Mouse (Mus musculus): Measurements from ENCODE around the gene Dio1. TPM values are rescaled to one million over a fixed set of nuclear protein-coding genes. Genes with fewer than 3 reads are reported as not detected.
A peak's percentile ranks its signal among the peaks of the same experiment; 100 is the strongest.

The Dio1 gene
- polyA plus RNA-seq, 1 experiment: 0.40 TPM

- 89% methylated on average over 8 of the region's 8 CpGs for WGBS
- TF ChIP-seq CTCF (IDR thresholded peaks at IDR 0.05; ENCODE audit: insufficient read depth, low read length) (no peak), POLR2A (IDR thresholded peaks at IDR 0.05; ENCODE audit: borderline replicate concordance, extremely low read depth, low read depth, low read length) (no peak)
- Histone ChIP-seq H3K4me1 (ENCODE audit: control insufficient read depth, insufficient read depth, low read length) (no peaks in the 10 kb centered on the region), H3K4me3 (replicated peaks; ENCODE audit: extremely low read depth, low read depth, low read length) (no peak overlapping the region)
- no peak for DNase-seq
Measured at GRCm38 (mm10) chr4:107286386-107286785, 20.6 kb downstream of the Dio1 start.

- no peak for DNase-seq
- 61% methylated on average over 3 of the region's 3 CpGs for WGBS
- TF ChIP-seq POLR2A (IDR thresholded peaks at IDR 0.05; ENCODE audit: borderline replicate concordance, extremely low read depth, low read depth, low read length) (no peak), CTCF (IDR thresholded peaks at IDR 0.05; ENCODE audit: insufficient read depth, low read length) (no peak)
Measured at GRCm38 (mm10) chr4:107285446-107286200, 21.3 kb downstream of the Dio1 start.

GRCm38 (mm10) chr4:107280843-107281475, 26.0 kb downstream of the Dio1 start:
- H3K4me1 ChIP-seq (ENCODE audit: control insufficient read depth, insufficient read depth, low read length): no peaks in the 10 kb centered on the region
- DNase-seq: no peak
- no peak overlapping the region for H3K4me3 ChIP-seq (replicated peaks; ENCODE audit: extremely low read depth, low read depth, low read length)
- 87% methylated on average over 7 of the region's 7 CpGs for WGBS
- no peak for TF ChIP-seq POLR2A (IDR thresholded peaks at IDR 0.05; ENCODE audit: borderline replicate concordance, extremely low read depth, low read depth, low read length)
- no peak for TF ChIP-seq CTCF (IDR thresholded peaks at IDR 0.05; ENCODE audit: insufficient read depth, low read length)

More at GRCm38 (mm10) chr4:107285446-107286200, 21.3 kb downstream of the Dio1 start:
- Histone ChIP-seq H3K4me3 (replicated peaks; ENCODE audit: extremely low read depth, low read depth, low read length) (no peak overlapping the region), H3K4me1 (ENCODE audit: control insufficient read depth, insufficient read depth, low read length) (no peaks in the 10 kb centered on the region)

GRCm38 (mm10) chr4:107278188-107278707, 28.7 kb downstream of the Dio1 start:
- Histone ChIP-seq H3K4me3 (replicated peaks; ENCODE audit: extremely low read depth, low read depth, low read length) (no peak overlapping the region), H3K4me1 (ENCODE audit: control insufficient read depth, insufficient read depth, low read length) (no peaks in the 10 kb centered on the region)
- no peak for TF ChIP-seq CTCF (IDR thresholded peaks at IDR 0.05; ENCODE audit: insufficient read depth, low read length)
- TF ChIP-seq POLR2A (IDR thresholded peaks at IDR 0.05; ENCODE audit: borderline replicate concordance, extremely low read depth, low read depth, low read length): no peak
- WGBS: 45% methylated on average over 8 of the region's 8 CpGs
- DNase-seq: no peak

- no peaks in the 10 kb centered on the region for H3K4me1 ChIP-seq (ENCODE audit: control insufficient read depth, insufficient read depth, low read length)
- 70% methylated on average over 5 of the region's 5 CpGs for WGBS
- TF ChIP-seq POLR2A (IDR thresholded peaks at IDR 0.05; ENCODE audit: borderline replicate concordance, extremely low read depth, low read depth, low read length) (no peak), CTCF (IDR thresholded peaks at IDR 0.05; ENCODE audit: insufficient read depth, low read length) (no peak)
- no peak for DNase-seq
- H3K4me3 ChIP-seq (replicated peaks; ENCODE audit: extremely low read depth, low read depth, low read length): no peak overlapping the region
Measured at GRCm38 (mm10) chr4:107274511-107274910, 32.5 kb downstream of the Dio1 start.

GRCm38 (mm10) chr4:107273683-107274082, 33.3 kb downstream of the Dio1 start:
- no peaks in the 10 kb centered on the region for H3K4me1 ChIP-seq (ENCODE audit: control insufficient read depth, insufficient read depth, low read length)
- DNase-seq: no peak
- no peak for TF ChIP-seq CTCF (IDR thresholded peaks at IDR 0.05; ENCODE audit: insufficient read depth, low read length)
- TF ChIP-seq POLR2A (IDR thresholded peaks at IDR 0.05; ENCODE audit: borderline replicate concordance, extremely low read depth, low read depth, low read length): no peak
- no peak overlapping the region for H3K4me3 ChIP-seq (replicated peaks; ENCODE audit: extremely low read depth, low read depth, low read length)
- WGBS: 73% methylated on average over 4 of the region's 4 CpGs

- Histone ChIP-seq H3K4me1 (ENCODE audit: control insufficient read depth, insufficient read depth, low read length) (no peaks in the 10 kb centered on the region), H3K4me3 (replicated peaks; ENCODE audit: extremely low read depth, low read depth, low read length) (no peak overlapping the region)
- no peak for TF ChIP-seq POLR2A (IDR thresholded peaks at IDR 0.05; ENCODE audit: borderline replicate concordance, extremely low read depth, low read depth, low read length)
- no peak for TF ChIP-seq CTCF (IDR thresholded peaks at IDR 0.05; ENCODE audit: insufficient read depth, low read length)
- no peak for DNase-seq
- WGBS: 39% methylated on average over 4 of the region's 4 CpGs
Measured at GRCm38 (mm10) chr4:107260001-107260400, 47.0 kb downstream of the Dio1 start.

GRCm38 (mm10) chr4:107254414-107254813, 52.6 kb downstream of the Dio1 start:
- no peak for DNase-seq
- 45% methylated on average over 3 of the region's 3 CpGs for WGBS
- TF ChIP-seq POLR2A (IDR thresholded peaks at IDR 0.05; ENCODE audit: borderline replicate concordance, extremely low read depth, low read depth, low read length) (no peak), CTCF (IDR thresholded peaks at IDR 0.05; ENCODE audit: insufficient read depth, low read length) (no peak)
- Histone ChIP-seq H3K4me1 (ENCODE audit: control insufficient read depth, insufficient read depth, low read length) (peaks cover 3% of the 10 kb centered on the region; the same call in 1 of the 2 replicates), H3K4me3 (replicated peaks; ENCODE audit: extremely low read depth, low read depth, low read length) (no peak overlapping the region)

GRCm38 (mm10) chr4:107253125-107254091, 53.6 kb downstream of the Dio1 start, which contains the start of the genes Lrrc42 and Hspb11:
Gene Lrrc42 (minus strand): TSS chr4:107253532.
Gene Hspb11 (plus strand): TSS chr4:107253593.
- Histone ChIP-seq H3K4me3 (replicated peaks; ENCODE audit: extremely low read depth, low read depth, low read length) (peak within 1 kb of the TSS; percentile 83), H3K4me1 (ENCODE audit: control insufficient read depth, insufficient read depth, low read length) (peaks cover 3% of the 10 kb centered on the region; the same call in 1 of the 2 replicates)
- WGBS: 1% methylated on average over 93 of the region's 101 CpGs
- no peak for TF ChIP-seq POLR2A (IDR thresholded peaks at IDR 0.05; ENCODE audit: borderline replicate concordance, extremely low read depth, low read depth, low read length)
- no peak for TF ChIP-seq CTCF (IDR thresholded peaks at IDR 0.05; ENCODE audit: insufficient read depth, low read length)
- DNase-seq: peak; percentile 87
